ENCODE assay signal across 1 mouse cellular context in genomic region chr11:69970222-69970621, GRCm38 (mm10).
TF ChIP-seq lines count a peak whose summit lies in the region.

No protein-coding gene starts in this region.

TF ChIP-seq in CH12.LX, 34 proteins besides CTCF, POLR2A, EP300 and RAD21 (continued from another document):
- peak; percentile 33; the same call in 1 of the 2 replicates for TF ChIP-seq JUN (IDR thresholded peaks at IDR 0.05; ENCODE audit: insufficient read depth, low read depth, low read length)
- no peak for TF ChIP-seq USF1 (IDR thresholded peaks at IDR 0.05; ENCODE audit: low read depth, low read length)
- no peak for TF ChIP-seq ZC3H11A (IDR thresholded peaks at IDR 0.05; ENCODE audit: low read depth, low read length)
- TF ChIP-seq POLR2AphosphoS2 (IDR thresholded peaks at IDR 0.05; ENCODE audit: low read depth, low read length) = peak; percentile 52; the same call in 1 of the 2 replicates
- TF ChIP-seq NRF1 (IDR thresholded peaks at IDR 0.05; ENCODE audit: low read depth, low read length) = no peak
- peak; percentile 74; the same call in 1 of the 2 replicates for TF ChIP-seq ETS1 (conservative IDR thresholded peaks at IDR 0.05; ENCODE audit: low read depth, low read length)
- peak; percentile 96 for TF ChIP-seq IRF4 (IDR thresholded peaks at IDR 0.05; ENCODE audit: low read depth, low read length)
- TF ChIP-seq SIN3A (IDR thresholded peaks at IDR 0.05; ENCODE audit: low read length) = peak; percentile 37; the same call in 1 of the 2 replicates
- TF ChIP-seq BHLHE40 (IDR thresholded peaks at IDR 0.05; ENCODE audit: low read depth, low read length) = no peak; the same call in 1 of the 2 replicates
- peak; percentile 70 for TF ChIP-seq TCF12 (IDR thresholded peaks at IDR 0.05; ENCODE audit: low read depth, low read length)
- no peak for TF ChIP-seq CHD1 (IDR thresholded peaks at IDR 0.05; ENCODE audit: low read depth, low read length)
- peak; percentile 80 for TF ChIP-seq MEF2A (IDR thresholded peaks at IDR 0.05; ENCODE audit: borderline replicate concordance, low read depth, low read length)
- peak; percentile 63; the same call in 1 of the 2 replicates for TF ChIP-seq MAX (IDR thresholded peaks at IDR 0.05; ENCODE audit: low read length)
- TF ChIP-seq MYC (IDR thresholded peaks at IDR 0.05; ENCODE audit: low read depth, low read length) = peak; percentile 65
- no peak for TF ChIP-seq UBTF (IDR thresholded peaks at IDR 0.05; ENCODE audit: low read depth, low read length)
- peak; percentile 31 for TF ChIP-seq ELF1 (IDR thresholded peaks at IDR 0.05; ENCODE audit: low read depth, low read length)
- TF ChIP-seq KAT2A (IDR thresholded peaks at IDR 0.05; ENCODE audit: insufficient replicate concordance, low read length) = no peak
- no peak for TF ChIP-seq SMC3 (IDR thresholded peaks at IDR 0.05; ENCODE audit: low read depth, low read length)
